ENCODE assay signal across 8 mouse cellular contexts in genomic region chr7:31054661-31055320, GRCm38 (mm10). TPM values are rescaled to one million over a fixed set of nuclear protein-coding genes. Genes with fewer than 3 reads are reported as not detected.
A peak's percentile ranks its signal among the peaks of the same experiment; 100 is the strongest.
DNase-seq lines count a peak whose midpoint lies in the region; ATAC-seq lines count a peak whose summit lies in the region.

No protein-coding gene starts in this region.

- peak overlapping the region; percentile 68; the same call in 1 of the 2 replicates for H3K27ac ChIP-seq in forebrain, embryonic 10.5 days
- no peak overlapping the region for H3K27ac ChIP-seq in forebrain, embryonic 13.5 days
- peak overlapping the region; percentile 94 for H3K27ac ChIP-seq in heart, embryonic 13.5 days (replicated peaks)
- H3K27ac ChIP-seq in liver, embryonic 11.5 days (ENCODE audit: low read depth, low read length), result peak overlapping the region; percentile 30

- no peak for ATAC-seq in forebrain, embryonic 13.5 days
- ATAC-seq in heart, embryonic 13.5 days (ENCODE audit: extremely low read depth, insufficient number of reproducible peaks, low FRiP score, low TSS enrichment), result peak; percentile 16; the same call in 1 of the 2 replicates
- ATAC-seq in liver, embryonic 11.5 days (replicated peaks; ENCODE audit: low FRiP score), result no peak
- no peak for ATAC-seq in granulocyte monocyte progenitor cell, adult 5-6 weeks (replicated peaks; ENCODE audit: poor library complexity, severe bottlenecking)

- no peak overlapping the region for H3K9ac ChIP-seq in forebrain, embryonic 13.5 days
- peak overlapping the region; percentile 82 for H3K9ac ChIP-seq in heart, embryonic 13.5 days
- 0 out of 2 replicates have a peak overlapping the region, but pooled peaks have one; percentile 14 for H3K9ac ChIP-seq in liver, embryonic 11.5 days (ENCODE audit: low read depth, low read length)

- WGBS in forebrain, embryonic 10.5 days, result 48% methylated on average over 11 of the region's 11 CpGs
- WGBS in forebrain, embryonic 13.5 days, result 40% methylated on average over 11 of the region's 11 CpGs
- WGBS in heart, embryonic 13.5 days, result 21% methylated on average over 11 of the region's 11 CpGs
- 55% methylated on average over 11 of the region's 11 CpGs for WGBS in liver, embryonic 11.5 days

- intact Hi-C loops in left cerebral cortex, postnatal 4 days (cut with DNase I), result no loop called here

- peaks cover 69% of the 10 kb centered on the region for H3K4me1 ChIP-seq in forebrain, embryonic 10.5 days
- peaks cover 40% of the 10 kb centered on the region for H3K4me1 ChIP-seq in forebrain, embryonic 13.5 days
- H3K4me1 ChIP-seq in heart, embryonic 13.5 days, result peaks cover 69% of the 10 kb centered on the region
- peaks cover 14% of the 10 kb centered on the region for H3K4me1 ChIP-seq in liver, embryonic 11.5 days (replicated peaks; ENCODE audit: control insufficient read depth, insufficient read depth, low read length)

- H3K27me3 ChIP-seq in forebrain, embryonic 10.5 days (ENCODE audit: poor library complexity, severe bottlenecking), result peaks cover 59% of the 10 kb centered on the region
- H3K27me3 ChIP-seq in forebrain, embryonic 13.5 days, result peaks cover 53% of the 10 kb centered on the region
- peaks cover 37% of the 10 kb centered on the region for H3K27me3 ChIP-seq in heart, embryonic 13.5 days (replicated peaks)
- H3K27me3 ChIP-seq in liver, embryonic 11.5 days (replicated peaks; ENCODE audit: control insufficient read depth, insufficient read depth, low read length), result peaks cover 48% of the 10 kb centered on the region

- peak overlapping the region; percentile 18 for H3K4me3 ChIP-seq in forebrain, embryonic 10.5 days
- H3K4me3 ChIP-seq in forebrain, embryonic 13.5 days, result no peak overlapping the region
- H3K4me3 ChIP-seq in heart, embryonic 13.5 days, result peak overlapping the region; percentile 53
- no peak overlapping the region for H3K4me3 ChIP-seq in liver, embryonic 11.5 days (ENCODE audit: low read depth, low read length)

- no peaks in the 10 kb centered on the region for H3K36me3 ChIP-seq in forebrain, embryonic 10.5 days (replicated peaks)
- no peaks in the 10 kb centered on the region for H3K36me3 ChIP-seq in forebrain, embryonic 13.5 days (ENCODE audit: poor library complexity, severe bottlenecking)
- no peaks in the 10 kb centered on the region for H3K36me3 ChIP-seq in heart, embryonic 13.5 days
- H3K36me3 ChIP-seq in liver, embryonic 11.5 days (ENCODE audit: control insufficient read depth, insufficient read depth, low read length), result no peaks in the 10 kb centered on the region

- DNase-seq in forebrain, embryonic 10.5 days (ENCODE audit: extremely low spot score, low spot score), result no peak
- peak; percentile 39 for DNase-seq in adrenal gland, postnatal 25 days
- no peak for DNase-seq in liver, embryonic 11.5 days (ENCODE audit: low spot score)
- DNase-seq in adipocyte (ENCODE audit: low spot score), result no peak
- no peak for DNase-seq in left cerebral cortex, postnatal 4 days

- H3K4me2 ChIP-seq in forebrain, embryonic 13.5 days, result no peak overlapping the region
- peak overlapping the region; percentile 69 for H3K4me2 ChIP-seq in heart, embryonic 13.5 days
- H3K4me2 ChIP-seq in liver, embryonic 11.5 days, result peak overlapping the region; percentile 41

- H3K9me3 ChIP-seq in forebrain, embryonic 10.5 days, result no peaks in the 10 kb centered on the region
- no peaks in the 10 kb centered on the region for H3K9me3 ChIP-seq in forebrain, embryonic 13.5 days (replicated peaks)
- no peaks in the 10 kb centered on the region for H3K9me3 ChIP-seq in heart, embryonic 13.5 days
- H3K9me3 ChIP-seq in liver, embryonic 11.5 days (ENCODE audit: control insufficient read depth, low read length), result no peaks in the 10 kb centered on the region

RNA-seq across cellular contexts. Expression of gene Fxyd1, which starts 2.2 kb away (rescaled TPM):
- polyA plus RNA-seq in forebrain, embryonic 10.5 days (2016; fragmentation: Nextera tagmentation; extraction: Ambion mirVana), result 2.2 and 2.5 TPM in 2 replicates
- 2.5 and 3.9 TPM in 2 replicates for polyA plus RNA-seq in forebrain, embryonic 13.5 days (2015; fragmentation: Nextera tagmentation; extraction: Ambion mirVana)
- total RNA-seq in adrenal gland, postnatal 25 days (2021), result 151 and 212 TPM in 2 replicates
- polyA plus RNA-seq in heart, embryonic 13.5 days (2015; fragmentation: Nextera tagmentation; extraction: Ambion mirVana), result 1,042 and 1,184 TPM in 2 replicates
- polyA plus RNA-seq in liver, embryonic 11.5 days (2014; fragmentation: Nextera tagmentation; extraction: Ambion mirVana), result 23.5 and 35.8 TPM in 2 replicates
- not detected in 2 replicates for total RNA-seq in granulocyte monocyte progenitor cell, adult 5-6 weeks (2014; fragmentation: Nextera tagmentation)
- total RNA-seq in granulocyte monocyte progenitor cell, adult 5-6 weeks (2017), result not detected in 2 replicates
- total RNA-seq in left cerebral cortex, postnatal 4 days (2021), result 1 to 10 TPM; 8.4 to 8.7 TPM

RNA-seq across cellular contexts. Expression of gene Fxyd7, which starts 3.5 kb away (rescaled TPM):
- 0.36 and 1.1 TPM in 2 replicates for polyA plus RNA-seq in forebrain, embryonic 10.5 days (2016; fragmentation: Nextera tagmentation; extraction: Ambion mirVana)
- polyA plus RNA-seq in forebrain, embryonic 13.5 days (2015; fragmentation: Nextera tagmentation; extraction: Ambion mirVana), result 19.8 and 33.0 TPM in 2 replicates
- 0.55 TPM in 1 of 2 replicates, not detected in the other for total RNA-seq in adrenal gland, postnatal 25 days (2021)
- 2.0 and 3.6 TPM in 2 replicates for polyA plus RNA-seq in heart, embryonic 13.5 days (2015; fragmentation: Nextera tagmentation; extraction: Ambion mirVana)
- 1.9 and 2.6 TPM in 2 replicates for polyA plus RNA-seq in liver, embryonic 11.5 days (2014; fragmentation: Nextera tagmentation; extraction: Ambion mirVana)
- total RNA-seq in granulocyte monocyte progenitor cell, adult 5-6 weeks (2014; fragmentation: Nextera tagmentation), result not detected in 2 replicates
- not detected in 2 replicates for total RNA-seq in granulocyte monocyte progenitor cell, adult 5-6 weeks (2017)
- 100 to 1,000 TPM; 108 to 159 TPM for total RNA-seq in left cerebral cortex, postnatal 4 days (2021)

RNA-seq across cellular contexts. Expression of gene Lgi4, which starts 4.4 kb away (rescaled TPM):
- polyA plus RNA-seq in forebrain, embryonic 10.5 days (2016; fragmentation: Nextera tagmentation; extraction: Ambion mirVana), result 0.58 and 0.68 TPM in 2 replicates
- polyA plus RNA-seq in forebrain, embryonic 13.5 days (2015; fragmentation: Nextera tagmentation; extraction: Ambion mirVana), result 0.19 and 0.26 TPM in 2 replicates
- total RNA-seq in adrenal gland, postnatal 25 days (2021), result 3.7 and 3.8 TPM in 2 replicates
- polyA plus RNA-seq in heart, embryonic 13.5 days (2015; fragmentation: Nextera tagmentation; extraction: Ambion mirVana), result 0.19 and 0.21 TPM in 2 replicates
- polyA plus RNA-seq in liver, embryonic 11.5 days (2014; fragmentation: Nextera tagmentation; extraction: Ambion mirVana), result 0.30 and 0.45 TPM in 2 replicates
- not detected in 2 replicates for total RNA-seq in granulocyte monocyte progenitor cell, adult 5-6 weeks (2014; fragmentation: Nextera tagmentation)
- not detected in 2 replicates for total RNA-seq in granulocyte monocyte progenitor cell, adult 5-6 weeks (2017)
- total RNA-seq in left cerebral cortex, postnatal 4 days (2021), result 1 to 10 TPM; 2.4 to 2.7 TPM

RNA-seq across cellular contexts. Expression of gene Fxyd5, which starts 12.5 kb away (rescaled TPM):
- 10.2 and 10.4 TPM in 2 replicates for polyA plus RNA-seq in forebrain, embryonic 10.5 days (2016; fragmentation: Nextera tagmentation; extraction: Ambion mirVana)
- polyA plus RNA-seq in forebrain, embryonic 13.5 days (2015; fragmentation: Nextera tagmentation; extraction: Ambion mirVana), result 11.5 and 12.2 TPM in 2 replicates
- 35.9 and 36.5 TPM in 2 replicates for total RNA-seq in adrenal gland, postnatal 25 days (2021)
- 35.5 and 39.2 TPM in 2 replicates for polyA plus RNA-seq in heart, embryonic 13.5 days (2015; fragmentation: Nextera tagmentation; extraction: Ambion mirVana)
- polyA plus RNA-seq in liver, embryonic 11.5 days (2014; fragmentation: Nextera tagmentation; extraction: Ambion mirVana), result 28.1 and 31.1 TPM in 2 replicates
- total RNA-seq in granulocyte monocyte progenitor cell, adult 5-6 weeks (2014; fragmentation: Nextera tagmentation), result 332 and 404 TPM in 2 replicates
- 209 and 277 TPM in 2 replicates for total RNA-seq in granulocyte monocyte progenitor cell, adult 5-6 weeks (2017)
- total RNA-seq in left cerebral cortex, postnatal 4 days (2021), result 10 to 100 TPM; 23.5 to 25.4 TPM

RNA-seq across cellular contexts. Expression of gene Fxyd3, which starts 21.7 kb away (rescaled TPM):
- polyA plus RNA-seq in forebrain, embryonic 10.5 days (2016; fragmentation: Nextera tagmentation; extraction: Ambion mirVana), result 1.9 and 2.8 TPM in 2 replicates
- 0.08 TPM in 1 of 2 replicates, not detected in the other for polyA plus RNA-seq in forebrain, embryonic 13.5 days (2015; fragmentation: Nextera tagmentation; extraction: Ambion mirVana)
- 0.73 and 1.9 TPM in 2 replicates for total RNA-seq in adrenal gland, postnatal 25 days (2021)
- polyA plus RNA-seq in heart, embryonic 13.5 days (2015; fragmentation: Nextera tagmentation; extraction: Ambion mirVana), result 2.0 and 2.2 TPM in 2 replicates
- polyA plus RNA-seq in liver, embryonic 11.5 days (2014; fragmentation: Nextera tagmentation; extraction: Ambion mirVana), result 1.2 and 1.7 TPM in 2 replicates
- not detected in 2 replicates for total RNA-seq in granulocyte monocyte progenitor cell, adult 5-6 weeks (2014; fragmentation: Nextera tagmentation)
- total RNA-seq in granulocyte monocyte progenitor cell, adult 5-6 weeks (2017), result not detected in 2 replicates
- not detected for total RNA-seq in left cerebral cortex, postnatal 4 days (2021)

Comparison
In these comparisons a context has a peak if more than half of its experiments do, and no peak if none do; other contexts are left out.
1. H3K4me3 ChIP-seq: peak in forebrain, embryonic 10.5 days (single experiment) and heart, embryonic 13.5 days (single experiment); none in forebrain, embryonic 13.5 days (single experiment) and liver, embryonic 11.5 days (single experiment).
2. RNA of gene Fxyd1, which starts 2.2 kb away (polyA plus RNA-seq): 1,042 to 1,184 TPM in heart, embryonic 13.5 days; 23.5 to 35.8 TPM in liver, embryonic 11.5 days, 2.5 to 3.9 TPM in forebrain, embryonic 13.5 days and 2.2 to 2.5 TPM in forebrain, embryonic 10.5 days; every median in the first group is over 10 times any median in the second.